Mouse (Mus musculus): ENCODE measurements at regions not wholly inside any gene's neighbourhood (a gene's known extent, or its start where the extent isn't known, plus 50 kb on each side); places are given as distances from the start of the nearest gene placed in this dataset. TPM values are rescaled to one million over a fixed set of nuclear protein-coding genes. Genes with fewer than 3 reads are reported as not detected.

DNA sequence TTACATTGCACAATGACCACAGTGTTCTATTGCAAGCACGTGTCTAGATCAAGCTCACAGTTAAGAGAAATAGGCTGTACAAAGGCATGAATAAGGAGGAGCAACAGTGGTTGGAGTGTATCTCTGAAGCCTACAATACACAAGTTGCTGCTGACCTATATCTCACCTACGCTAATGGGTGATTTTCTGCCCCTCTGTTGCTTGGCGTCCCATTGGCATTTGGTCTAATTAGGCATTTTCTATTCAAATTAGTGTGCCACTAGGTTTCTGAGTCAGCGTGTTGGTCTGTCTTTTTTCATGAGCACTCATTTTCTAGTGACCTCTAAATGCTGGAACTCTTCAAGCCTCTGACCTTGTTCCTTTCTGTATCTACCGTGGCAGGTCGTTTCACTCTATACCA, 98.9 kb upstream of the Slc24a2 start:
- Histone ChIP-seq H3K9me3 (ENCODE audit: control insufficient read depth, low read length) (no peaks in the 10 kb centered on the region), H3K4me3 (ENCODE audit: control insufficient read depth in 1 of 2, insufficient read depth in 1 of 2, low read depth in 1 of 2, low read length in 2 of 2) (no peak overlapping the region), H3K36me3 (ENCODE audit: control insufficient read depth, insufficient read depth, low read length) (no peaks in the 10 kb centered on the region), H3K4me2 (ENCODE audit: low read length) (peak overlapping the region; percentile 26; the same call in 1 of the 2 replicates), H3K27ac (replicated peaks in 1 of 2; ENCODE audit: control insufficient read depth in 1 of 2, insufficient read depth in 1 of 2, low read depth in 2 of 2, low read length in 2 of 2) (no peak overlapping the region), H3K4me1 (ENCODE audit: control insufficient read depth in 2 of 2, insufficient read depth in 2 of 2, low read length in 2 of 2) (peaks cover 4 to 12% of the 10 kb centered on the region in 2 experiments; a peak in 3 of 4 replicates), H3K9ac (ENCODE audit: low read length) (no peak overlapping the region), H3K27me3 (ENCODE audit: control insufficient read depth, insufficient read depth, low read length) (no peaks in the 10 kb centered on the region)
- 32% methylated on average over 6 of the region's 6 CpGs for WGBS
- no peak for ATAC-seq (ENCODE audit: insufficient number of reproducible peaks, insufficient read depth, low FRiP score, low read depth)

DNA sequence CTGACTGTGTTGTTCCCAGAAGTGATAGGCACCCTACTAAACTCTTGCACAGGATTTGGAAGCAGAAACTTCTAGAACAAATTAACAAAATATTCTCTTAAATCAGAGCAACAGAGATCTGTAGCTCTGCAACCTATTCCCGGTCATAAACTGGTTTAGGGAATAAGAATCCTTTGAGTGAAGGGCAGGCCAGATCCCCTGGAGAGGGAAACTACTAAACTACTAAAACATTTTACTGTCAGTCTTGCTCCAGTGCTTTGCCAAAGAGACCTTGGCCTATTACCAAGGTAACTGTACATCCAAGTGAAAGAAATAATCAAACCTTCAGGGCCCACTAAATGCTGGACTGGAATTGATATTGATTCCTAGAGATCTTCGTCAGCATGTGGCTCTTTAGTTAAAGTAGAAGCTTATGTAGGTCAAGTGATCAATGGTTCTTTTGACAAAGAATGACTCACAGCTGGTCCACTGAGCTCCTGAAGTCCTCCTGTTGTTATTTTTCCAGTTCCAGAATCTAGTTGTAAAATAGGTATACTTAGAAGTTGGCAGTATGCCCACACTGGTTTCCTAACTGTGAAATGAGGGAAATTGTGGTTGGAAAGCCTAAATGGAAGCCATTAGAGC, 91.6 kb upstream of the Slc24a2 start:
- H3K4me1 ChIP-seq (ENCODE audit: control insufficient read depth in 2 of 2, insufficient read depth in 2 of 2, low read length in 2 of 2): no peaks in the 10 kb centered on the region
- H3K9me3 ChIP-seq (ENCODE audit: control insufficient read depth, low read length): no peaks in the 10 kb centered on the region
- no peaks in the 10 kb centered on the region for H3K36me3 ChIP-seq (ENCODE audit: control insufficient read depth, insufficient read depth, low read length)
- H3K4me3 ChIP-seq (ENCODE audit: control insufficient read depth in 1 of 2, insufficient read depth in 1 of 2, low read depth in 1 of 2, low read length in 2 of 2): no peak overlapping the region
- ATAC-seq (ENCODE audit: insufficient number of reproducible peaks, insufficient read depth, low FRiP score, low read depth): no peak
- no peak overlapping the region for H3K9ac ChIP-seq (ENCODE audit: low read length)
- H3K27me3 ChIP-seq (ENCODE audit: control insufficient read depth, insufficient read depth, low read length): no peaks in the 10 kb centered on the region
- no peak overlapping the region for H3K4me2 ChIP-seq (ENCODE audit: low read length)
- 78% methylated on average over 2 of the region's 2 CpGs for WGBS
- no peak overlapping the region for H3K27ac ChIP-seq (replicated peaks in 1 of 2; ENCODE audit: control insufficient read depth in 1 of 2, insufficient read depth in 1 of 2, low read depth in 2 of 2, low read length in 2 of 2)

DNA sequence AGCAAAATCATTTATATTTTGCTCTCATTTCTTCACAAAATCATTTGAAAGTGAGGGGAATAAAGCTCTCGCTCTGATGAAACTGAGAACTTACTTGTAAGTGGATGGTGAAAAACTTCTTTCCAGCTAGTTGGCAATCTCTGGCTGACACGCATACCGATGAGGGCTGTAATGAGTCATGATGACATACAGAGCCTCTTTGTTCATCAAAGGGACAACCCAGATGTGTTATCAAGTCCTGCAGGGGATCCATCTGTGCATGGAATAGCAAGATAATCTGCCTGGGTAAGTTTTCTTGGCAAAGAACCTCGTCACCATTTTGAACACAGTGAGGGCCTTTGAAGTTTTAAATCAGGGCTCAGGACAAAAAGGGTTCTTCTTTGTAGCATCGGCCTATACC, 67.9 kb upstream of the Slc24a2 start:
- Histone ChIP-seq H3K9ac (ENCODE audit: low read length) (no peak overlapping the region), H3K27ac (replicated peaks in 1 of 2; ENCODE audit: control insufficient read depth in 1 of 2, insufficient read depth in 1 of 2, low read depth in 2 of 2, low read length in 2 of 2) (no peak overlapping the region), H3K36me3 (ENCODE audit: control insufficient read depth, insufficient read depth, low read length) (no peaks in the 10 kb centered on the region), H3K4me3 (ENCODE audit: control insufficient read depth in 1 of 2, insufficient read depth in 1 of 2, low read depth in 1 of 2, low read length in 2 of 2) (no peak overlapping the region), H3K4me2 (ENCODE audit: low read length) (no peak overlapping the region), H3K4me1 (ENCODE audit: control insufficient read depth in 2 of 2, insufficient read depth in 2 of 2, low read length in 2 of 2) (no peaks in the 10 kb centered on the region), H3K27me3 (ENCODE audit: control insufficient read depth, insufficient read depth, low read length) (no peaks in the 10 kb centered on the region), H3K9me3 (ENCODE audit: control insufficient read depth, low read length) (no peaks in the 10 kb centered on the region)
- no peak for ATAC-seq (ENCODE audit: insufficient number of reproducible peaks, insufficient read depth, low FRiP score, low read depth)
- 44% methylated on average over 5 of the region's 5 CpGs for WGBS

DNA sequence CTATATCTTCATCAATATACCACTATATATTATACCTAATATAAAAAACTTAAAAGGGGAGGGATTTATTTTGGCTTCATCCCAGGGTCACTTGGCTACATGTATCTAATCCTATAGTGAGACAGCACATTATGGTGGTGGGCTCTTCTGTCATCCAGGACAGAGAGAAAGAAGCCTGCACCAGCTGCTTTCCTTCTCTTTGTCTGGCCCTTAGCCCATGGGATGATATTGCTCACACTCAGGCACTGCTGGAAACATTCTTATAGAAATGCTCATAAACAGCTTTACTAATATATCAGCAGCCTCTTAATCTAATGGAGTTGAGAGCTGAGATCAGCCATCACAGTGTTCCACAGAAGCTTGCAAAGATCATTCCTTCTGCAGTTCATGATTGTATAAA, 64.3 kb upstream of the Slc24a2 start:
- no peak overlapping the region for H3K27ac ChIP-seq (replicated peaks in 1 of 2; ENCODE audit: control insufficient read depth in 1 of 2, insufficient read depth in 1 of 2, low read depth in 2 of 2, low read length in 2 of 2)
- H3K27me3 ChIP-seq (ENCODE audit: control insufficient read depth, insufficient read depth, low read length): no peaks in the 10 kb centered on the region
- no peak for ATAC-seq (ENCODE audit: insufficient number of reproducible peaks, insufficient read depth, low FRiP score, low read depth)
- no peaks in the 10 kb centered on the region for H3K4me1 ChIP-seq (ENCODE audit: control insufficient read depth in 2 of 2, insufficient read depth in 2 of 2, low read length in 2 of 2)
- no peak overlapping the region for H3K9ac ChIP-seq (ENCODE audit: low read length)
- no peak overlapping the region for H3K4me2 ChIP-seq (ENCODE audit: low read length)
- no peak overlapping the region for H3K4me3 ChIP-seq (ENCODE audit: control insufficient read depth in 1 of 2, insufficient read depth in 1 of 2, low read depth in 1 of 2, low read length in 2 of 2)
- no peaks in the 10 kb centered on the region for H3K9me3 ChIP-seq (ENCODE audit: control insufficient read depth, low read length)
- H3K36me3 ChIP-seq (ENCODE audit: control insufficient read depth, insufficient read depth, low read length): no peaks in the 10 kb centered on the region

Small RNA genes lying in the stretch of these regions (microRNA-seq; reads per million reads assigned to microRNA genes)
- gene Gm23154: not detected
